Mouse (Mus musculus) midbrain, embryonic 13.5 days (tissue): Measurements from ENCODE around the gene Cdkn1a. TPM values are rescaled to one million over a fixed set of nuclear protein-coding genes. Genes with fewer than 3 reads are reported as not detected.

Experiments used
- ATAC-seq: fragments of 200-750 bp; cut with Nextera tagmentation; 2 replicates; pipeline ENCODE4 v1.8.0; 2017; ENCODE audit warnings: mild to moderate bottlenecking, moderate TSS enrichment, moderate library complexity
- H3K27ac ChIP-seq: fragments of 300-500 bp; sonication (generic); 2 replicates; pipeline ENCODE4 v1.5.1; 2015; ENCODE audit warnings: inconsistent platforms, mild to moderate bottlenecking, moderate library complexity
- H3K27me3 ChIP-seq: fragments of 300-500 bp; sonication (generic); 2 replicates; pipeline ENCODE4 v1.6.1; 2015; ENCODE audit warnings: mild to moderate bottlenecking, inconsistent platforms
- H3K36me3 ChIP-seq: fragments of 300-500 bp; sonication (generic); 2 replicates; pipeline ENCODE4 v1.6.1; 2015; ENCODE audit warnings: mild to moderate bottlenecking, inconsistent platforms
- H3K4me1 ChIP-seq: fragments of 300-500 bp; sonication (generic); replicated peaks from 2 replicates; pipeline ENCODE4 v1.6.1; 2015; ENCODE audit warnings: inconsistent platforms
- H3K4me2 ChIP-seq: fragments of 300-500 bp; sonication (generic); replicated peaks from 2 replicates; pipeline ENCODE4 v1.6.1; 2015; ENCODE audit warnings: moderate library complexity, mild to moderate bottlenecking, inconsistent platforms
- H3K4me3 ChIP-seq: fragments of 300-500 bp; sonication (generic); replicated peaks from 2 replicates; pipeline ENCODE4 v1.5.1; 2015; ENCODE audit warnings: mild to moderate bottlenecking, inconsistent platforms
- H3K9ac ChIP-seq: fragments of 300-500 bp; sonication (generic); replicated peaks from 2 replicates; pipeline ENCODE4 v1.6.1; 2015; ENCODE audit warnings: mild to moderate bottlenecking, inconsistent platforms
- H3K9me3 ChIP-seq: fragments of 300-500 bp; sonication (generic); 2 replicates; pipeline ENCODE4 v1.6.1; 2016; ENCODE audit warnings: mild to moderate bottlenecking, inconsistent platforms
- WGBS: fragments of 180-500 bp; shearing (Covaris S2); methylation state at CpG from one replicate; pipeline ENCODE4 v1.1.7; 2015; 5-methylcytosine and 5-hydroxymethylcytosine counted together
- polyA plus RNA-seq: library from polyadenylated mRNA; unstranded; fragments of >200 nt; fragmentation: Nextera tagmentation; extraction: Ambion mirVana; gene quantifications from 2 replicates; pipeline ENCODE4 v1.2.1, GENCODE M21; 2015

Gene Cdkn1a
- polyA plus RNA-seq, 1 experiment from 2014 or later: 47.4 TPM

GRCm38 (mm10) chr17:29074085-29074484, 16.7 kb upstream of the Cdkn1a start:
- H3K27ac ChIP-seq: no peak overlapping the region
- H3K4me2 ChIP-seq: no peak overlapping the region
- H3K4me1 ChIP-seq: peaks cover 22% of the 10 kb centered on the region
- no peaks in the 10 kb centered on the region for H3K9me3 ChIP-seq
- no peak overlapping the region for H3K9ac ChIP-seq
- WGBS: 86% methylated on average over 13 of the region's 13 CpGs
- H3K4me3 ChIP-seq: no peak overlapping the region
- no peaks in the 10 kb centered on the region for H3K36me3 ChIP-seq
- H3K27me3 ChIP-seq: peaks cover 4% of the 10 kb centered on the region; the same call in 1 of the 2 replicates
- no peak for ATAC-seq

- Histone ChIP-seq H3K4me3 (no peak overlapping the region), H3K4me2 (no peak overlapping the region), H3K27me3 (peaks cover 22% of the 10 kb centered on the region), H3K9me3 (no peaks in the 10 kb centered on the region), H3K36me3 (no peaks in the 10 kb centered on the region), H3K9ac (no peak overlapping the region), H3K4me1 (peaks cover 29% of the 10 kb centered on the region), H3K27ac (no peak overlapping the region)
- no peak for ATAC-seq
- WGBS: 96% methylated on average over 8 of the region's 8 CpGs
Observed at GRCm38 (mm10) chr17:29076235-29076634, 14.5 kb upstream of the Cdkn1a start.

GRCm38 (mm10) chr17:29077786-29078509, 12.8 kb upstream of the Cdkn1a start:
- H3K27ac ChIP-seq: no peak overlapping the region
- ATAC-seq: 0 out of 2 replicates have a peak, but pooled peaks have one; percentile 63
- H3K27me3 ChIP-seq: peaks cover 34% of the 10 kb centered on the region
- peaks cover 35% of the 10 kb centered on the region for H3K4me1 ChIP-seq
- peak overlapping the region; percentile 12; the same call in 1 of the 2 replicates for H3K4me3 ChIP-seq
- no peaks in the 10 kb centered on the region for H3K9me3 ChIP-seq
- H3K4me2 ChIP-seq: peak overlapping the region; percentile 37
- 0 out of 2 replicates have a peak overlapping the region, but pooled peaks have one; percentile 32 for H3K9ac ChIP-seq
- 21% methylated on average over 14 of the region's 14 CpGs for WGBS
- no peaks in the 10 kb centered on the region for H3K36me3 ChIP-seq

GRCm38 (mm10) chr17:29078519-29079383, 12.0 kb upstream of the Cdkn1a start:
- Histone ChIP-seq H3K4me1 (peaks cover 31% of the 10 kb centered on the region), H3K4me2 (peak overlapping the region; percentile 37), H3K27me3 (peaks cover 34% of the 10 kb centered on the region), H3K4me3 (peak overlapping the region; percentile 12; the same call in 1 of the 2 replicates), H3K9ac (0 out of 2 replicates have a peak overlapping the region, but pooled peaks have one; percentile 32), H3K36me3 (no peaks in the 10 kb centered on the region), H3K27ac (0 out of 2 replicates have a peak overlapping the region, but pooled peaks have one; percentile 30), H3K9me3 (no peaks in the 10 kb centered on the region)
- WGBS: 4% methylated on average over 25 of the region's 25 CpGs
- 0 out of 2 replicates have a peak, but pooled peaks have one; percentile 34 for ATAC-seq

GRCm38 (mm10) chr17:29080758-29081617, 9.8 kb upstream of the Cdkn1a start:
- Histone ChIP-seq H3K4me2 (peak overlapping the region; percentile 29), H3K4me3 (no peak overlapping the region; the same call in 1 of the 2 replicates), H3K36me3 (no peaks in the 10 kb centered on the region), H3K27ac (no peak overlapping the region), H3K4me1 (peaks cover 31% of the 10 kb centered on the region), H3K27me3 (peaks cover 34% of the 10 kb centered on the region), H3K9ac (peak overlapping the region; percentile 15; the same call in 1 of the 2 replicates), H3K9me3 (no peaks in the 10 kb centered on the region)
- peak; percentile 22; the same call in 1 of the 2 replicates for ATAC-seq
- WGBS: 3% methylated on average over 23 of the region's 23 CpGs

GRCm38 (mm10) chr17:29081618-29082381, 9.0 kb upstream of the Cdkn1a start:
- H3K9me3 ChIP-seq: no peaks in the 10 kb centered on the region
- H3K27me3 ChIP-seq: peaks cover 34% of the 10 kb centered on the region
- peak overlapping the region; percentile 4; the same call in 1 of the 2 replicates for H3K4me3 ChIP-seq
- no peak for ATAC-seq
- peak overlapping the region; percentile 15; the same call in 1 of the 2 replicates for H3K9ac ChIP-seq
- 4% methylated on average over 21 of the region's 21 CpGs for WGBS
- peak overlapping the region; percentile 29 for H3K4me2 ChIP-seq
- 0 out of 2 replicates have a peak overlapping the region, but pooled peaks have one; percentile 26 for H3K27ac ChIP-seq
- H3K4me1 ChIP-seq: peaks cover 31% of the 10 kb centered on the region
- no peaks in the 10 kb centered on the region for H3K36me3 ChIP-seq

GRCm38 (mm10) chr17:29083586-29083985, 7.2 kb upstream of the Cdkn1a start:
- Histone ChIP-seq H3K27ac (no peak overlapping the region), H3K9ac (no peak overlapping the region), H3K4me1 (peaks cover 22% of the 10 kb centered on the region), H3K9me3 (no peaks in the 10 kb centered on the region), H3K36me3 (no peaks in the 10 kb centered on the region), H3K4me3 (no peak overlapping the region), H3K4me2 (no peak overlapping the region), H3K27me3 (peaks cover 34% of the 10 kb centered on the region)
- 92% methylated on average over 8 of the region's 8 CpGs for WGBS
- ATAC-seq: no peak

- no peak for ATAC-seq
Observed at GRCm38 (mm10) chr17:29084656-29085055, 6.1 kb upstream of the Cdkn1a start.

GRCm38 (mm10) chr17:29085266-29085665, 5.5 kb upstream of the Cdkn1a start:
- Histone ChIP-seq H3K36me3 (no peaks in the 10 kb centered on the region), H3K9me3 (no peaks in the 10 kb centered on the region), H3K27ac (no peak overlapping the region), H3K27me3 (peaks cover 21% of the 10 kb centered on the region), H3K9ac (no peak overlapping the region), H3K4me1 (peaks cover 16% of the 10 kb centered on the region), H3K4me2 (no peak overlapping the region), H3K4me3 (no peak overlapping the region)
- no peak for ATAC-seq
- 83% methylated on average over 10 of the region's 10 CpGs for WGBS

More at GRCm38 (mm10) chr17:29084656-29085055, 6.1 kb upstream of the Cdkn1a start:
- Histone ChIP-seq H3K4me3 (no peak overlapping the region), H3K27ac (no peak overlapping the region), H3K9ac (no peak overlapping the region), H3K36me3 (no peaks in the 10 kb centered on the region), H3K4me2 (no peak overlapping the region), H3K9me3 (no peaks in the 10 kb centered on the region), H3K4me1 (peaks cover 16% of the 10 kb centered on the region), H3K27me3 (peaks cover 25% of the 10 kb centered on the region)
- WGBS: 91% methylated on average over 7 of the region's 7 CpGs

GRCm38 (mm10) chr17:29086916-29087315, 3.9 kb upstream of the Cdkn1a start:
- no peak overlapping the region for H3K4me3 ChIP-seq
- H3K4me1 ChIP-seq: peaks cover 3% of the 10 kb centered on the region
- no peak overlapping the region for H3K27ac ChIP-seq
- no peaks in the 10 kb centered on the region for H3K9me3 ChIP-seq
- no peak overlapping the region for H3K4me2 ChIP-seq
- H3K9ac ChIP-seq: no peak overlapping the region
- WGBS: 75% methylated on average over 4 of the region's 4 CpGs
- no peak for ATAC-seq
- H3K27me3 ChIP-seq: peaks cover 14% of the 10 kb centered on the region; the same call in 1 of the 2 replicates
- no peaks in the 10 kb centered on the region for H3K36me3 ChIP-seq
